Mouse (Mus musculus) left cerebral cortex, adult 6 months (tissue): ENCODE measurements around the gene Zfp97. TPM values are rescaled to one million over a fixed set of nuclear protein-coding genes. Genes with fewer than 3 reads are reported as not detected.

Experiments used
- long read RNA-seq, 2 experiments: library from polyadenylated mRNA; unstranded; transcript quantifications; one replicate each; pipeline ENCODE4 v2.0.0; 2019 to 2020
- polyA plus RNA-seq: library from polyadenylated mRNA; unstranded; fragments of <200 nt; fragmentation: Nextera tagmentation; gene quantifications from 2 replicates; pipeline ENCODE4 v1.2.3, GENCODE M21; 2021

The Zfp97 gene
- 2.8 and 3.8 TPM in 2 replicates for polyA plus RNA-seq
- long read RNA-seq, experiment 1, transcript Zfp97-201 (4 exons, 2,684 nt): major isoform, 33 of 42 reads
- long read RNA-seq, experiment 1, partial matches to known transcripts: 0 of 42 reads
- long read RNA-seq, experiment 1, other reads (novel, unspliced or antisense): 9 of 42 reads
- long read RNA-seq, experiment 2, partial matches to known transcripts: 2 of 4 reads
- long read RNA-seq, experiment 2, other reads (novel, unspliced or antisense): 0 of 4 reads

GRCm38 (mm10) chr17:17120830-17121502 is at the start of gene Zfp97:
Zfp97 (plus strand) TSS chr17:17121415.

Other genes with a start within 250 kb of the Zfp97 start
- gene Zfp960, start 57.3 kb upstream of the Zfp97 start, polyA plus RNA-seq: 1.8 and 2.6 TPM in 2 replicates